Mouse (Mus musculus): Measurements from ENCODE around the gene Ubtd2.

DNA sequence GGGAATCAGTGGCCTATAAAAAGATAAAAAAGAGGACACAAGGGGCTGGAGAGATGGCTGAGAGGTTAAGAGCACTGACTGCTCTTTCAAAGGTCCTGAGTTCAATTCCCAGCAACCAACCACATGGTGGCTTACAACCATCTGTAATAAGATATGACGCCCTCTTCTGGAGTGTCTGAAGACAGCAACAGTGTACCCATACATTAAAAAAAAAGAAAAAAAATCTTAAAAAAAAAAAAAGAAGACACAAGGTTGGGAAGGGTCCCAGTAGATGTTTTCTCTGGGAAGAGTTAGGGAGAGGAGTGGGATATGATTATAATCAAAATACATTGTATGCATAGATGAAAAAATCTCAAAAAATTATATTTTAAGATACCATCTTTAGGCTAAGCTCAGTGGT, 10.0 kb upstream of the Ubtd2 start:
- no peak for TF ChIP-seq POLR2A (IDR thresholded peaks at IDR 0.05; ENCODE audit: borderline replicate concordance, extremely low read depth, low read depth, low read length)
- no peak for TF ChIP-seq CTCF (IDR thresholded peaks at IDR 0.05; ENCODE audit: insufficient read depth, low read length)

Measured in lung, adult 2 months (tissue).